Mouse (Mus musculus) limb, embryonic 13.5 days (tissue): Measurements from ENCODE around the gene Atg14. TPM values are rescaled to one million over a fixed set of nuclear protein-coding genes. Genes with fewer than 3 reads are reported as not detected.

Experiments used
- ATAC-seq: fragments of 200-750 bp; cut with Nextera tagmentation; 2 replicates; pipeline ENCODE4 v1.8.0; 2017; ENCODE audit warnings: low read depth, moderate number of reproducible peaks, moderate TSS enrichment; ENCODE audit not compliant: low FRiP score
- H3K27ac ChIP-seq: fragments of 300-500 bp; sonication (generic); 2 replicates; pipeline ENCODE4 v1.5.1; 2015; ENCODE audit warnings: inconsistent platforms, mild to moderate bottlenecking, moderate library complexity
- H3K27me3 ChIP-seq: fragments of 300-500 bp; sonication (generic); 2 replicates; pipeline ENCODE4 v1.6.1; 2015; ENCODE audit warnings: mild to moderate bottlenecking, inconsistent platforms
- H3K36me3 ChIP-seq: fragments of 300-500 bp; sonication (generic); 2 replicates; pipeline ENCODE4 v1.6.1; 2015; ENCODE audit warnings: inconsistent platforms, mild to moderate bottlenecking, moderate library complexity
- H3K4me1 ChIP-seq: fragments of 300-500 bp; sonication (generic); 2 replicates; pipeline ENCODE4 v1.6.1; 2015; ENCODE audit warnings: inconsistent platforms
- H3K4me2 ChIP-seq: fragments of 300-500 bp; sonication (generic); replicated peaks from 2 replicates; pipeline ENCODE4 v1.6.1; 2015; ENCODE audit warnings: inconsistent platforms, mild to moderate bottlenecking, moderate library complexity
- H3K4me3 ChIP-seq: fragments of 300-500 bp; sonication (generic); 2 replicates; pipeline ENCODE4 v1.5.1; 2015; ENCODE audit warnings: moderate library complexity, mild to moderate bottlenecking, inconsistent platforms
- H3K9ac ChIP-seq: fragments of 300-500 bp; sonication (generic); 2 replicates; pipeline ENCODE4 v1.6.1; 2015; ENCODE audit warnings: mild to moderate bottlenecking, inconsistent platforms
- H3K9me3 ChIP-seq: fragments of 300-500 bp; sonication (generic); 2 replicates; pipeline ENCODE4 v1.6.1; 2016; ENCODE audit warnings: inconsistent platforms
- WGBS: fragments of 180-500 bp; shearing (Covaris S2); methylation state at CpG from one replicate; pipeline ENCODE4 v1.1.7; 2015; 5-methylcytosine and 5-hydroxymethylcytosine counted together
- polyA plus RNA-seq: library from polyadenylated mRNA; unstranded; fragments of >200 nt; fragmentation: Nextera tagmentation; extraction: Ambion mirVana; gene quantifications from 2 replicates; pipeline ENCODE4 v1.2.1, GENCODE M21; 2015

Atg14 gene
- polyA plus RNA-seq, 1 experiment from 2014 or later = 19.4 TPM

DNA sequence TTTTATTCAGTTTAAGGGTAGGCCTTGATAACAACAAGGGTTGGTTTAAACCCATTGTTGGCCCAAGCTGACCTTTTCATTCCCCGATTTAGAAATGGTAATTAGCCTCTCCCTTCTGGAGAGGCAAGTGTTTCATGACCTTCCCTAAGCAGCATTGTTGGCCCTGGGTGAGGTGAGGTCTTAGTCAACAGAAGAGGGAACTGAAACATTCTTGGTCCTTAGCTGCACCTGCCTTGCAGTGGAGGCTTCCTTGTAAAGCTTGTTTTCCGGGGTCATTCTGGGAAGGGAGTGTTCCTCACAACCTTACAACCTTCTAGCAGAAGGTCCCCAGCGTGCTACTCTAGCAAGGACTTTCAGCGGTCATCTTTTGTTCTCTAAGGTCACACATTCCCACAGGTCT is 2.3 kb upstream of the Atg14 start:
- 75% methylated on average over 4 of the region's 4 CpGs for WGBS
- no peak for ATAC-seq
- Histone ChIP-seq H3K9ac (no peak overlapping the region), H3K4me2 (no peak overlapping the region), H3K9me3 (no peaks in the 10 kb centered on the region), H3K27ac (no peak overlapping the region), H3K4me3 (no peak overlapping the region), H3K27me3 (no peaks in the 10 kb centered on the region), H3K4me1 (peaks cover under 1% of the 10 kb centered on the region; the same call in 1 of the 2 replicates), H3K36me3 (no peaks in the 10 kb centered on the region)

DNA sequence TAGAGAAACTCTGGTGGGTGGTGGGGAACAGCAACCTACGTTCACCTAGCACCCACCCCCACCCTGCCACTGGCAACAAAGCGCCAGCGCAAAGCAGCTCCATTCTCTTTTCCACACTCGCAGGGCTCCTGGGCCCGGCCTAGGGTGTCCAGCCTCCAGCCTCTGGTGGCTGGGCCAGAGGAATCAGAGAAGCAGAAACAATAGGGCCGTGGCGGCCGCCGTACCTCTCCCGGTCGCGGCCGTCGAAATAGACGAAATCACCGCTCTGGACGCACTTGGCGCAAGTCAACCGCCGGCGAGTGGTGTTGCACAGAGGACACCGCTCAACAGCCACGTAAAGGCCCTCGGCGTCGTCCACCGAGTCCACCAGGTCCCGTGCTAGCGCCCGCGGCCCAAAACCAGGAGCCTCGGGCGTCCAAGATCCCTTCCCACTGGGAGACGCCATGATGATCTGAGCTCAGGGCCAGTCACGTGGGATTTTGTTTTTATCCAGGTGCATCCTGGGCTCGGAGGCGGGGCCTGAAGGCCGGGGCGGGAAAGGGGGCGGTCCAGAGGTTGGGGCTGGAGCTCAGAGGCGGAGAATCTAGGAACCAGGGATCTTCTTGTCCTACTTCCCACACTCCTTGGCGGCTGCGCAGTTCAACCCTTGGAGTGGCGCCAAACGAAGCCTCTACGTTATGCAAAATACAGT is 2.3 kb downstream of the Atg14 start:
- H3K4me3 ChIP-seq = peak overlapping the region; percentile 96
- H3K4me2 ChIP-seq = peak overlapping the region; percentile 88
- under 1% methylated on average over 46 of the region's 46 CpGs for WGBS
- peak; percentile 99 for ATAC-seq
- H3K4me1 ChIP-seq = peaks cover 9% of the 10 kb centered on the region
- no peaks in the 10 kb centered on the region for H3K9me3 ChIP-seq
- peak overlapping the region; percentile 83 for H3K9ac ChIP-seq
- no peak overlapping the region for H3K27ac ChIP-seq
- peaks cover 4% of the 10 kb centered on the region for H3K36me3 ChIP-seq
- no peaks in the 10 kb centered on the region for H3K27me3 ChIP-seq

DNA sequence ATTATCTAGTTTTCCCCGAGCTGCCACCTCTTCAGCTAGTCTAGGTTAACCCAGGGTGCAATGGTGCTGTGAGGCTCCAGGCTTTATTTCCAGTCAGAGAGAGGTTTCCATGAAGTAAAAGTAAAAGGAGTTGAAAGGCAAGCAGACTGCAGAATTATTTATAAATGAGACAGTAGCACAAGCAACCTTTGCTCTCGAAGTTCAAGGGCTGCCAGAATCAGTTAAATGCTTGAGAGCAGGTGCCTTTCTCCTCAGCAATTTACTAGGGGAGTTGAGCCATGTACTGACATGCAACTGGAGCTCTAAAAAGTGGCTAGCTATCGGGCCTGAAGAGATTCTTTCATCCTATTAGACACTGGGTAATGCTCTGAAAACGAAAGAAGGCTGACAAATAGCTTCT is 7.3 kb downstream of the Atg14 start:
- 83% methylated on average over 4 of the region's 4 CpGs for WGBS

DNA sequence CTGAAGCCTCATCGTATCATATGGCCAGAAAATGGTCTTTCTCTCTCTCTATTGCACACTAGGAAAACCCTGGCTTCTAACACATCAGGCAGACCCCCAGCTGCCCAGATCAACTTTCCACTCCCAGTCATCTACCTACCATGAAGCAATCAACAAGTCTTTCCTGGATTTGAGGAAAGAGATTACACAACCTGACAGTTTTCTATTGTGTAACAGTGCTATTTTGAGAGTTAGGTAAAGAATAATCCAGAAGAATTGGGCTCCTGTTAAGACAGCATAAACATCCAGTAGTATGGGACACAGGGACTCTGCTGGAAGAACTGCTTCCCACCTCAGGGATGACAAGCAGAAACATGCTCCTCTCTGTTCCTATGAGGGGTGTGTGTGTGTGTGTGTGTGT is 7.9 kb downstream of the Atg14 start:
- 96% methylated on average over 1 of the region's 1 CpGs for WGBS

More for the DNA sequence above, 7.3 kb downstream of the Atg14 start:
- no peaks in the 10 kb centered on the region for H3K27me3 ChIP-seq
- peaks cover 9% of the 10 kb centered on the region for H3K4me1 ChIP-seq
- H3K4me3 ChIP-seq = no peak overlapping the region
- no peak overlapping the region for H3K27ac ChIP-seq
- no peaks in the 10 kb centered on the region for H3K9me3 ChIP-seq
- no peak overlapping the region for H3K9ac ChIP-seq
- H3K4me2 ChIP-seq = no peak overlapping the region
- peaks cover 20% of the 10 kb centered on the region for H3K36me3 ChIP-seq
- no peak for ATAC-seq

DNA sequence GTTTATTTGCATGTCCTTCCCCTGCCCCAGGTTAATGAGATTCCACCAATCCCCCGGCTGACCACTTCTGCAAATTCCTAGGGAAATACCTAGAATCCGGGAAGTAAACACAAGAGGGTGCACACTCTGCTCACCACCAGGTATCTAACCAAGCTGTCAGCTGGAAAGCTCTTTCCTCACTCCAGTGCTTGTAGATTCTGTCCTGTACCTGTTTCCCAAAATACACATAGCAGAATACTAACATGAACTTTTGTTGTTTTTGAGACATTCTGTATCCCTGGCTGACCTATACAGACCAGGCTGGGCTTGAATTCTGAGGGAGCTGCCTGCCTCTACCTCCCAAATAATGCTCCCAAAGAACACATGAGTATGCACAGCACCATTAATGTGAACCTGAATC is 9.7 kb downstream of the Atg14 start:
- 90% methylated on average over 2 of the region's 2 CpGs for WGBS
- H3K4me3 ChIP-seq = no peak overlapping the region
- no peak overlapping the region for H3K9ac ChIP-seq
- peaks cover 37% of the 10 kb centered on the region for H3K36me3 ChIP-seq
- no peaks in the 10 kb centered on the region for H3K4me1 ChIP-seq
- ATAC-seq = no peak
- H3K9me3 ChIP-seq = no peaks in the 10 kb centered on the region
- H3K4me2 ChIP-seq = no peak overlapping the region
- no peak overlapping the region for H3K27ac ChIP-seq
- H3K27me3 ChIP-seq = no peaks in the 10 kb centered on the region

More for the DNA sequence above, 7.9 kb downstream of the Atg14 start:
- Histone ChIP-seq H3K4me3 (no peak overlapping the region), H3K36me3 (peaks cover 22% of the 10 kb centered on the region), H3K9ac (no peak overlapping the region; the same call in 1 of the 2 replicates), H3K4me2 (no peak overlapping the region), H3K27ac (no peak overlapping the region), H3K9me3 (no peaks in the 10 kb centered on the region), H3K4me1 (peaks cover 6% of the 10 kb centered on the region), H3K27me3 (no peaks in the 10 kb centered on the region)
- ATAC-seq = no peak

DNA sequence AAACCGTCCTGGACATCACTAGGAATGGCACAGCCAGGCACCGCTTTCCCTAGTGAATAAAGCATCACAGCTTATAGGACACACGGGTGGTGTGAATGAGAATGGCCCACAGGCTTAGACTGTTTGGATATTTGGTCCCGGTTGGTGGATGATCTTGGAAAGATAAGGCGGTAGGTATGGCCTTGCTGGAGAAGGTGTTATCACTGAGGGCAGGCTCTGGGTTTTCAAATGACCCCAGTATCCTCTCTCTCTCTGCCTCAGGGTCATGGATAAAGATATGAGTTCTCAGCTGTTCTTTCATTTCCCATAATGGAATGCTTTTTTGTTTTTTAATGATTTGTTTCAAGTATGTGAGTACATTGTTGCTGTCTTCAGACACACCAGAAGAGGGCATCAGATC is 15.2 kb downstream of the Atg14 start:
- Histone ChIP-seq H3K4me3 (no peak overlapping the region), H3K36me3 (peaks cover 65% of the 10 kb centered on the region), H3K27ac (no peak overlapping the region), H3K4me2 (no peak overlapping the region), H3K9me3 (no peaks in the 10 kb centered on the region), H3K9ac (no peak overlapping the region), H3K27me3 (no peaks in the 10 kb centered on the region), H3K4me1 (no peaks in the 10 kb centered on the region)
- ATAC-seq = no peak
- 92% methylated on average over 5 of the region's 5 CpGs for WGBS

DNA sequence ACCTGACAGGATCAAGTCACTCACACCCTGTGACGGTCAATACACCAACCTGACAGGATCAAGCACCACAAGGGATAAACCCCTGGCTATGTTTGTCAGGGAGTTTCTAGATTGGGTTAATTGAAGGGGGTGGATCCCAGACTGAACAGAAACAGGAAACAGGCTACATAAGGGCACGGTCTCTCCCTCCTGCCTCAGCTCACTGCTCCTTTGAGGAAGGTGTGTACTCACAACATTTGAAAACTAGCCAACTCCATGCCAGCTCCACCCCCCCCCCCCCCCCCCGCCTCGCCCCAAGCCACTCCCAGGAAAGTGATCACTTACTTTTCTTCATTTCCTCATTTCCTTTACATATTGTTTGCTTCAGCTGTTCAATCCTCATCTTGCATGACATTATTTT is 16.2 kb downstream of the Atg14 start:
- no peak overlapping the region for H3K9ac ChIP-seq
- ATAC-seq = no peak
- H3K27me3 ChIP-seq = no peaks in the 10 kb centered on the region
- no peak overlapping the region for H3K4me3 ChIP-seq
- peaks cover 66% of the 10 kb centered on the region for H3K36me3 ChIP-seq
- H3K4me1 ChIP-seq = no peaks in the 10 kb centered on the region
- WGBS = 86% methylated on average over 3 of the region's 4 CpGs
- no peak overlapping the region for H3K27ac ChIP-seq
- H3K4me2 ChIP-seq = no peak overlapping the region
- no peaks in the 10 kb centered on the region for H3K9me3 ChIP-seq

DNA sequence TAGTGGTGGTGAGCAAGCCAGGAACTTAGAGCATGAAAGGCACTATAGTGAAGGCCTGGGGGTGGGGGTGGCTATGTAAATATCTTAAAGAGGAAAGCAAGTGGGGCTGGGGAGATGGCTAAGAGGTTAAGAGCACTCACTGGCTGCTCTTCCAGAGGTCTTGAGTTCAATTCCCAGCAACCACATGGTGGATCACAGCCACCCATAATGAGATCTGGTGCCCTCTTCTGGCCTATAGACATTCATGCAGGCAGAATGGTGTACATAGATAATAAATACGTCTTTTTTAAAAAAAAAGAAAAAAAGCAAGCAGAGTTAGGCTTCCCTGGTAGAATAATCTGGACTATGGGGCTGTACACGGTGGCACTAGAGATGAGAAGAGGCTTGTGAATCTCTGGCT is 17.1 kb downstream of the Atg14 start:
- Histone ChIP-seq H3K27ac (no peak overlapping the region), H3K4me1 (no peaks in the 10 kb centered on the region), H3K4me2 (no peak overlapping the region), H3K9ac (no peak overlapping the region), H3K27me3 (no peaks in the 10 kb centered on the region), H3K4me3 (no peak overlapping the region), H3K9me3 (no peaks in the 10 kb centered on the region), H3K36me3 (peaks cover 73% of the 10 kb centered on the region)
- no peak for ATAC-seq
- 85% methylated on average over 2 of the region's 2 CpGs for WGBS

DNA sequence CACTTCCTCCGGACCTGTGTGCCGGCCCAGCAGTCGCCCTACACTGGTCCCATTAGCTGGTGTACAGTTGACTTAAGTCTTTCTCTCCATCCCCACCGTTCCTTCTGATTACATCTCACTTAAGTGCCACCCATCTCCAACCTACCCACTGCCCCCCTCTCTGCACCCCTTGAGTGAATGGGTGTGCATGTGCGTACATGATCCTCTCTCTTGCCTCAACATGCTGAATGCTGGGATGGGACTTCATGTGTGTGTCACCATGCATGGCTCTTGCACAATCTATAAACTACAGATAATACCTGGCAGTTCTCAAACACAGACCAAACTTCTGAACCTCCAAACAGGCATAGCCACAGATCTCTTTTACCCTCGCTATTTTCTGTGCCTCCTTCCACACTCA is 18.8 kb downstream of the Atg14 start:
- Histone ChIP-seq H3K9me3 (no peaks in the 10 kb centered on the region), H3K27me3 (no peaks in the 10 kb centered on the region), H3K4me3 (no peak overlapping the region), H3K27ac (no peak overlapping the region), H3K4me2 (no peak overlapping the region), H3K36me3 (peaks cover 82% of the 10 kb centered on the region), H3K9ac (no peak overlapping the region), H3K4me1 (no peaks in the 10 kb centered on the region)
- 95% methylated on average over 6 of the region's 6 CpGs for WGBS
- no peak for ATAC-seq

DNA sequence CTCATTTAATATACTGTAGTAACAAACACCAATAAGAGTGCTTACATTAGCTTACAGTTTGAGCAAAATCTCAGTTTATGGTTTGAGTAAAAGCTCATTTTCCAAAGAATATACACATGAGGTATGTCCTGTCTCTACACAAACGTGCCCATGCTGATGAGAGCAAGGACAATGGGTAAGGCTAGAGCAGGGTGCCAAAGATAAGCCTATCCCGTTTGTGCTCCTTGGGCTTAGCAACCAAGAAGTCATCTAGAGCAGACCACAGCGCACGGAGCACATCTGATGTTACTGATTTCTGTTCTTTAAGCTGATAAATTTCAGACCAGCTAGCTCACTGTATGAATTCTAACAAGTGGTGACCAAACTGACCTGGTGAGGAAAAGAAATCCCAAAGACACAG is 25.6 kb downstream of the Atg14 start:
- no peaks in the 10 kb centered on the region for H3K4me1 ChIP-seq
- H3K9me3 ChIP-seq = no peaks in the 10 kb centered on the region
- no peaks in the 10 kb centered on the region for H3K27me3 ChIP-seq
- H3K36me3 ChIP-seq = peaks cover 94% of the 10 kb centered on the region
- H3K4me2 ChIP-seq = no peak overlapping the region
- no peak overlapping the region for H3K4me3 ChIP-seq
- no peak overlapping the region for H3K9ac ChIP-seq
- 88% methylated on average over 4 of the region's 4 CpGs for WGBS
- no peak overlapping the region for H3K27ac ChIP-seq
- no peak for ATAC-seq

DNA sequence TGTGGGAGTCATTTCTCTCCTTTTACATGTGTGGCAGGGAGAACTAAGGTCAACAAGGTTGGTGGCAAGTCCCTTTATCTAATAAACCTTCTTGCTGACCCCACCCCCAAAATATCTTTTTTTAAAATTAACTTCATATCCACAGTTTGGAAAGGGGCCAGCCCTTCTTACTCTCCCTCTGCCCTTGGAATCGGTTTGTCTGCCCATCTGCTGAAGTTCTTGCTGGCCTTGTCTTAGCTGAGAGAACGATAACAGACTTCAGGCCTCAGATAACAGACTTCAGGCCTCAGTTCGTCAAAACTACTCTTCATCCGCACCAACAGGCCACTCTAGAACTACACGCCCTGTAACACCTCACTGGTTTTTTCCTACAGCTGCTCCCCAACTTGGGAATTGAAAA is 26.2 kb downstream of the Atg14 start:
- no peak for ATAC-seq
- WGBS = 90% methylated on average over 5 of the region's 5 CpGs

DNA sequence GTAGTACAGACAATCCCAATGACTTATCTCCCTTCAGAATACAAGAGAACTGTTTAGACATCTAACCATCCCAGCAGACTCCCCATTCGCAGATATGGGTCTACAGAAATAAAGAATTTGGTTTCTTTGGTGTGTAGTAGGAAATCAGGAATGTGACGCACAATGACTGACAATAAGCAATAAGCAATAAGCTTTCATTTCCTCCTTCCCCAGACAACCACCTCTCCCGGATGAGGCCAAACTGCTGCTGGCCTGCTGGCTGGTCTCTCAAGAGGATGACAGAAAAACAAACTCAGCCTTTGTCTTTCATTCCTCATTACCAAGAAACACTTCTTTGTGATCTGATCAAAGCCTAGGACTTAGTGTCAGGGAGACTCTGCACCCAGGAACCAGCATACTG is 28.2 kb downstream of the Atg14 start:
- Histone ChIP-seq H3K4me3 (no peak overlapping the region), H3K9ac (no peak overlapping the region), H3K4me2 (no peak overlapping the region), H3K27me3 (no peaks in the 10 kb centered on the region), H3K36me3 (peaks cover 78% of the 10 kb centered on the region), H3K4me1 (no peaks in the 10 kb centered on the region), H3K27ac (no peak overlapping the region), H3K9me3 (no peaks in the 10 kb centered on the region)
- ATAC-seq = no peak
- 90% methylated on average over 3 of the region's 3 CpGs for WGBS

More for the DNA sequence above, 26.2 kb downstream of the Atg14 start:
- Histone ChIP-seq H3K27ac (no peak overlapping the region), H3K9me3 (no peaks in the 10 kb centered on the region), H3K9ac (no peak overlapping the region), H3K4me1 (no peaks in the 10 kb centered on the region), H3K4me2 (no peak overlapping the region), H3K27me3 (no peaks in the 10 kb centered on the region), H3K4me3 (no peak overlapping the region), H3K36me3 (peaks cover 94% of the 10 kb centered on the region)

DNA sequence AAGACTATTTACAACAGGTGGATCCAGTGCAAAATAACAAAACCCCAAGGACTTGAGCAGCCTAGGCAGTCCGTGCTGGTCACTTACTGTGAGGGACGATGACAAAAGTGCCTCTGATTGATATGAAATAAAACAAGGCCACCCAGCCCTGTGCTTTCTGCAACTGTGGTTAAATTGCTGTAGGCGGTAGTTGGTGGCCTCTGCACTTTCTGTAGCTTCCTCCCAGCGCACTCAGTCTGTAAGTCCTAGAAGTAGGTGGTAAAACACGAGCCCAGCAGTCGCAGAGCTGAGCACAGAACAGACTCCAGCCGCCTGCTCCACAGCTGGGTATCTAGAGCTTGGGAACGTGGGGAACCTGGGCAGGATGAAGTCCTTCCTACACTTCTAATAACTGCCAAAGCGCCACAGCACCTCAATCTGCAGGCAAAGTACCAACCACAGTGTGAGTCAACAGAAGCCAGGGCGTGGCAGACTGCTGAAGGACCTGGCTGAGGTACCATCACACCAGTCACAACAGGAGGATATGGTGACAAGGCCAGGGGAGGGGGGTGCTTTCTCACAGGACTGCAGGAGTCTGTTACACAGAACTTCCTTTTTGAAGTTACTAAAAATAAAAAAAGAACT is 29.0 kb downstream of the Atg14 start:
- H3K36me3 ChIP-seq = peaks cover 70% of the 10 kb centered on the region
- 84% methylated on average over 10 of the region's 10 CpGs for WGBS
- H3K4me1 ChIP-seq = no peaks in the 10 kb centered on the region

More for the DNA sequence above, 29.0 kb downstream of the Atg14 start:
- no peak overlapping the region for H3K27ac ChIP-seq
- H3K27me3 ChIP-seq = no peaks in the 10 kb centered on the region
- no peak overlapping the region for H3K9ac ChIP-seq
- H3K4me3 ChIP-seq = no peak overlapping the region
- H3K4me2 ChIP-seq = no peak overlapping the region
- no peak for ATAC-seq
- no peaks in the 10 kb centered on the region for H3K9me3 ChIP-seq
